8 mouse cellular contexts compared by ENCODE assay signal in genomic region chr7:16875310-16875325, GRCm38 (mm10). TPM values are rescaled to one million over a fixed set of nuclear protein-coding genes. Genes with fewer than 3 reads are reported as not detected.
DNase-seq lines count a peak whose midpoint lies in the region; ATAC-seq and TF ChIP-seq lines count a peak whose summit lies in the region.

Gene Dact3 (plus strand): TSS chr7:16875317.

- ATAC-seq in embryonic facial prominence, embryonic 12.5 days (ENCODE audit: insufficient number of reproducible peaks, insufficient read depth, low FRiP score, low TSS enrichment) = no peak
- no peak for ATAC-seq in hindbrain, embryonic 14.5 days (ENCODE audit: low FRiP score)
- ATAC-seq in liver, embryonic 16.5 days (ENCODE audit: low read depth) = no peak
- ATAC-seq in monocyte, adult 5-6 weeks (replicated peaks; ENCODE audit: insufficient number of reproducible peaks, low FRiP score, low TSS enrichment, poor library complexity, severe bottlenecking) = no peak
- ATAC-seq in megakaryocyte progenitor cell, adult 5-6 weeks (replicated peaks; ENCODE audit: poor library complexity) = no peak

- TF ChIP-seq CTCF in layer of hippocampus, adult 2 months (conservative IDR thresholded peaks at IDR 0.05) = no peak

- H3K9ac ChIP-seq in embryonic facial prominence, embryonic 12.5 days = peak within 1 kb of the TSS; percentile 90
- peak within 1 kb of the TSS; percentile 75 for H3K9ac ChIP-seq in hindbrain, embryonic 14.5 days
- peak within 1 kb of the TSS; percentile 56 for H3K9ac ChIP-seq in liver, embryonic 16.5 days (ENCODE audit: low read depth, low read length)

- H3K4me1 ChIP-seq in embryonic facial prominence, embryonic 12.5 days = peaks cover 16% of the 10 kb centered on the region
- peaks cover 18% of the 10 kb centered on the region for H3K4me1 ChIP-seq in hindbrain, embryonic 14.5 days (replicated peaks; ENCODE audit: control insufficient read depth, insufficient read depth, low read length)
- peaks cover 15% of the 10 kb centered on the region for H3K4me1 ChIP-seq in liver, embryonic 16.5 days (ENCODE audit: control insufficient read depth, low read depth, low read length)

- H3K27me3 ChIP-seq in embryonic facial prominence, embryonic 12.5 days = no peaks in the 10 kb centered on the region
- no peaks in the 10 kb centered on the region for H3K27me3 ChIP-seq in hindbrain, embryonic 14.5 days (ENCODE audit: control insufficient read depth, insufficient read depth, low read length)
- peaks cover 17% of the 10 kb centered on the region for H3K27me3 ChIP-seq in liver, embryonic 16.5 days (ENCODE audit: control insufficient read depth, insufficient read depth, low read depth, low read length)

- peak within 1 kb of the TSS; percentile 97 for H3K27ac ChIP-seq in layer of hippocampus, adult 2 months
- peak within 1 kb of the TSS; percentile 92 for H3K27ac ChIP-seq in embryonic facial prominence, embryonic 12.5 days
- peak within 1 kb of the TSS; percentile 89 for H3K27ac ChIP-seq in hindbrain, embryonic 14.5 days
- H3K27ac ChIP-seq in liver, embryonic 16.5 days (ENCODE audit: low read length) = peak within 1 kb of the TSS; percentile 58

- peaks cover 21% of the 10 kb centered on the region for H3K36me3 ChIP-seq in embryonic facial prominence, embryonic 12.5 days
- H3K36me3 ChIP-seq in hindbrain, embryonic 14.5 days (replicated peaks; ENCODE audit: control insufficient read depth, insufficient read depth) = peaks cover 12% of the 10 kb centered on the region
- H3K36me3 ChIP-seq in liver, embryonic 16.5 days (ENCODE audit: control insufficient read depth, insufficient read depth) = no peaks in the 10 kb centered on the region

- peak within 1 kb of the TSS; percentile 79 for H3K4me2 ChIP-seq in embryonic facial prominence, embryonic 12.5 days (replicated peaks)
- peak within 1 kb of the TSS; percentile 71 for H3K4me2 ChIP-seq in hindbrain, embryonic 14.5 days (replicated peaks)
- H3K4me2 ChIP-seq in liver, embryonic 16.5 days (ENCODE audit: low read depth, low read length) = peak within 1 kb of the TSS; percentile 95

- WGBS in embryonic facial prominence, embryonic 12.5 days = 0% methylated on average over 1 of the region's 1 CpGs
- 0% methylated on average over 1 of the region's 1 CpGs for WGBS in hindbrain, embryonic 14.5 days
- 0% methylated on average over 1 of the region's 1 CpGs for WGBS in liver, embryonic 16.5 days (ENCODE audit: insufficient replicate concordance)

- peak within 1 kb of the TSS; percentile 96 for H3K4me3 ChIP-seq in layer of hippocampus, adult 2 months
- peak within 1 kb of the TSS; percentile 89 for H3K4me3 ChIP-seq in embryonic facial prominence, embryonic 12.5 days
- H3K4me3 ChIP-seq in hindbrain, embryonic 14.5 days (replicated peaks; ENCODE audit: low read length) = peak within 1 kb of the TSS; percentile 62
- peak within 1 kb of the TSS; percentile 68 for H3K4me3 ChIP-seq in liver, embryonic 16.5 days (ENCODE audit: low read depth, low read length)

- no peaks in the 10 kb centered on the region for H3K9me3 ChIP-seq in embryonic facial prominence, embryonic 12.5 days
- no peaks in the 10 kb centered on the region for H3K9me3 ChIP-seq in hindbrain, embryonic 14.5 days (ENCODE audit: control insufficient read depth, low read length)
- no peaks in the 10 kb centered on the region for H3K9me3 ChIP-seq in liver, embryonic 16.5 days (replicated peaks; ENCODE audit: control insufficient read depth, low read length)

- no peak for DNase-seq in layer of hippocampus, adult 2 months (ENCODE audit: low spot score in 2 of 2)
- DNase-seq in layer of hippocampus, adult 9-10 months (ENCODE audit: low spot score) = no peak
- no peak for DNase-seq in hindbrain, embryonic 14.5 days (ENCODE audit: low spot score)
- DNase-seq in spleen, postnatal 4 days (ENCODE audit: low spot score in 2 of 2) = no peak

RNA-seq across cellular contexts. Expression of gene Dact3, which starts in this region (rescaled TPM):
- total RNA-seq in layer of hippocampus, adult 2 months (2021) = 100 to 1,000 TPM; 154 to 156 TPM
- polyA plus RNA-seq in embryonic facial prominence, embryonic 12.5 days (2016; fragmentation: Nextera tagmentation; extraction: Ambion mirVana) = 13.4 and 14.6 TPM in 2 replicates
- 5.8 and 6.6 TPM in 2 replicates for polyA plus RNA-seq in hindbrain, embryonic 14.5 days (2014; fragmentation: Nextera tagmentation; extraction: Ambion mirVana)
- polyA plus RNA-seq in liver, embryonic 16.5 days (2015; fragmentation: Nextera tagmentation; extraction: Ambion mirVana) = 0.05 and 0.12 TPM in 2 replicates
- total RNA-seq in monocyte, adult 5-6 weeks (2017) = not detected in 3 replicates
- not detected in 2 replicates for total RNA-seq in megakaryocyte progenitor cell, adult 5-6 weeks (2015)
- 0.04 and 0.17 TPM in 2 replicates for total RNA-seq in megakaryocyte progenitor cell, adult 5-6 weeks (2017)

Comparison
In these comparisons a context has a peak if more than half of its experiments do, and no peak if none do; other contexts are left out.
1. RNA of gene Dact3 (total RNA-seq): 154 to 156 TPM in layer of hippocampus, adult 2 months; 0.04 to 0.17 TPM in megakaryocyte progenitor cell, adult 5-6 weeks and not detected in monocyte, adult 5-6 weeks; every median in the first group is over 100 times any median in the second.
2. Peak in every context shown above with its lines, with median percentiles within 50 percentile points of each other: H3K27ac ChIP-seq, H3K4me3 ChIP-seq, H3K4me2 ChIP-seq and H3K9ac ChIP-seq.